44 mouse cellular contexts compared by ENCODE assay signal in genomic region chr7:19016042-19016441, GRCm38 (mm10). TPM values are rescaled to one million over a fixed set of nuclear protein-coding genes. Genes with fewer than 3 reads are reported as not detected.
"Had no signal": no experiment of that assay in that cellular context is flagged by ENCODE, and none has a peak within 500 bp of the region (broad histone marks: within the 10 kb centered on the region; RNA-seq: fewer than 3 reads in every experiment).

No protein-coding gene starts in this region.

- H3K4me3 ChIP-seq: left cerebral cortex, adult 2 months; limb, embryonic 10.5 days; limb, embryonic 12.5 days; limb, embryonic 13.5 days; limb, embryonic 15.5 days; liver, embryonic 13.5 days; liver, embryonic 15.5 days; lung, embryonic 15.5 days; megakaryocyte, embryonic 14.5 days; midbrain, embryonic 10.5 days; midbrain, embryonic 12.5 days; midbrain, embryonic 13.5 days; midbrain, embryonic 15.5 days; myocyte; neural tube, embryonic 12.5 days had no signal

- DNase-seq: layer of hippocampus, postnatal 36 days; left cerebral cortex, postnatal 4 days; liver, embryonic 13.5 days; lung, adult 18-20 months; lung, adult 2 months; lung, embryonic 14.5 days; lung, postnatal 10 days; lung, postnatal 14 days; lung, postnatal 36 days; lung, postnatal 4 days; midbrain, embryonic 14.5 days had no signal

- H3K9me3 ChIP-seq: limb, embryonic 10.5 days; limb, embryonic 12.5 days; limb, embryonic 13.5 days; limb, embryonic 15.5 days; liver, embryonic 13.5 days; liver, embryonic 15.5 days; lung, embryonic 15.5 days; megakaryocyte, embryonic 14.5 days; midbrain, embryonic 10.5 days; midbrain, embryonic 12.5 days; midbrain, embryonic 13.5 days; midbrain, embryonic 15.5 days; neural tube, embryonic 12.5 days had no signal

- H3K9ac ChIP-seq: limb, embryonic 12.5 days; limb, embryonic 13.5 days; limb, embryonic 15.5 days; liver, embryonic 13.5 days; liver, embryonic 14.5 days; liver, embryonic 15.5 days; lung, embryonic 14.5 days; lung, embryonic 15.5 days; midbrain, embryonic 12.5 days; midbrain, embryonic 13.5 days; midbrain, embryonic 15.5 days; neural tube, embryonic 12.5 days had no signal

- H3K4me2 ChIP-seq: limb, embryonic 12.5 days; limb, embryonic 13.5 days; limb, embryonic 15.5 days; liver, embryonic 13.5 days; liver, embryonic 15.5 days; lung, embryonic 14.5 days; lung, embryonic 15.5 days; midbrain, embryonic 11.5 days; midbrain, embryonic 12.5 days; midbrain, embryonic 13.5 days; midbrain, embryonic 15.5 days; neural tube, embryonic 12.5 days had no signal

- H3K36me3 ChIP-seq: limb, embryonic 10.5 days; limb, embryonic 12.5 days; limb, embryonic 13.5 days; limb, embryonic 15.5 days; liver, embryonic 15.5 days; lung, embryonic 15.5 days; midbrain, embryonic 10.5 days; midbrain, embryonic 12.5 days; midbrain, embryonic 13.5 days; midbrain, embryonic 15.5 days; neural tube, embryonic 12.5 days had no signal

- H3K27ac ChIP-seq: left cerebral cortex, adult 2 months; limb, embryonic 10.5 days; limb, embryonic 12.5 days; limb, embryonic 13.5 days; limb, embryonic 15.5 days; liver, embryonic 13.5 days; liver, embryonic 14.5 days; lung, embryonic 15.5 days; macrophage; midbrain, embryonic 10.5 days; midbrain, embryonic 12.5 days; midbrain, embryonic 13.5 days; midbrain, embryonic 15.5 days; neural tube, embryonic 12.5 days had no signal

- ATAC-seq: lung, postnatal 0 days; midbrain, embryonic 13.5 days; midbrain, embryonic 15.5 days; midbrain, embryonic 16.5 days had no signal

RNA-seq across cellular contexts. Expression of gene Foxa3, which starts 7.3 kb away (rescaled TPM):
- total RNA-seq: layer of hippocampus, postnatal 36 days; left cerebral cortex, adult 18-20 months; left cerebral cortex, adult 2 months; left cerebral cortex, adult 8-10 months; left cerebral cortex, postnatal 10 days; left cerebral cortex, postnatal 14 days; left cerebral cortex, postnatal 25 days; left cerebral cortex, postnatal 36 days; left cerebral cortex, postnatal 4 days; megakaryocyte progenitor cell, adult 5-6 weeks; megakaryocyte, adult 5-6 weeks; megakaryocyte-erythroid progenitor cell, adult 5-6 weeks; midbrain, postnatal 0 days; monocyte, adult 5-6 weeks had no signal
- polyA plus RNA-seq: limb, embryonic 10.5 days; macrophage; midbrain, embryonic 11.5 days; midbrain, embryonic 13.5 days; midbrain, embryonic 14.5 days; midbrain, embryonic 15.5 days; midbrain, embryonic 16.5 days; midbrain, postnatal 0 days; neural tube, embryonic 11.5 days had no signal

RNA-seq across cellular contexts. Expression of gene Mypop, which starts 25.0 kb away (rescaled TPM):
- total RNA-seq: monocyte, adult 5-6 weeks had no signal

RNA-seq across cellular contexts. Expression of gene Nanos2, which starts 28.8 kb away (rescaled TPM):
- total RNA-seq: megakaryocyte progenitor cell, adult 5-6 weeks; megakaryocyte, adult 5-6 weeks; megakaryocyte-erythroid progenitor cell, adult 5-6 weeks; monocyte, adult 5-6 weeks had no signal
- polyA plus RNA-seq: limb, embryonic 10.5 days; limb, embryonic 11.5 days; limb, embryonic 12.5 days; limb, embryonic 13.5 days; limb, embryonic 15.5 days; liver, embryonic 13.5 days; liver, embryonic 14.5 days; liver, embryonic 15.5 days; lung, embryonic 14.5 days; lung, embryonic 15.5 days; lung, embryonic 16.5 days; lung, postnatal 0 days; macrophage; myocyte had no signal
